Mouse (Mus musculus) stomach, postnatal 0 days (tissue): ENCODE measurements around the gene Bcl9l. TPM values are rescaled to one million over a fixed set of nuclear protein-coding genes. Genes with fewer than 3 reads are reported as not detected.
A peak's percentile ranks its signal among the peaks of the same experiment; 100 is the strongest.

ENCODE experiments used
- ATAC-seq: fragments of 200-750 bp; cut with Nextera tagmentation; 2 replicates; pipeline ENCODE4 v1.8.0; 2017; ENCODE audit not compliant: low FRiP score, low TSS enrichment
- DNase-seq: peaks from one replicate; pipeline ENCODE4 v3.0.0-alpha.2; 2016; ENCODE audit warnings: low spot score
- H3K27ac ChIP-seq: fragments of 300-500 bp; sonication (generic); replicated peaks from 2 replicates; pipeline ENCODE4 v1.5.1; 2014; ENCODE audit warnings: mild to moderate bottlenecking, control low read depth
- H3K27me3 ChIP-seq: fragments of 300-500 bp; sonication (generic); 2 replicates; pipeline ENCODE4 v1.6.1; 2014; ENCODE audit warnings: low read length; ENCODE audit not compliant: control insufficient read depth, insufficient read depth
- H3K36me3 ChIP-seq: fragments of 300-500 bp; sonication (generic); 2 replicates; pipeline ENCODE4 v1.6.1; 2014; ENCODE audit warnings: low read length, mixed read lengths; ENCODE audit not compliant: control insufficient read depth, insufficient read depth
- H3K4me1 ChIP-seq: fragments of 300-500 bp; sonication (generic); replicated peaks from 2 replicates; pipeline ENCODE4 v1.6.1; 2014; ENCODE audit warnings: antibody characterized with exemption; ENCODE audit not compliant: control insufficient read depth, insufficient read depth
- H3K4me2 ChIP-seq: fragments of 300-500 bp; sonication (generic); replicated peaks from 2 replicates; pipeline ENCODE4 v1.6.1; 2014; ENCODE audit warnings: low read depth, mild to moderate bottlenecking, control low read depth, moderate library complexity
- H3K4me3 ChIP-seq: fragments of 300-500 bp; sonication (generic); 2 replicates; pipeline ENCODE4 v1.5.1; 2014; ENCODE audit warnings: low read depth, low read length, control low read depth
- H3K9ac ChIP-seq: fragments of 300-500 bp; sonication (generic); 2 replicates; pipeline ENCODE4 v1.6.1; 2014; ENCODE audit warnings: mild to moderate bottlenecking, low read length, control low read depth, mixed read lengths
- H3K9me3 ChIP-seq: fragments of 300-500 bp; sonication (generic); 2 replicates; pipeline ENCODE4 v1.6.1; 2016; ENCODE audit warnings: low read length; ENCODE audit not compliant: control insufficient read depth
- CTCF ChIP-seq: IDR thresholded peaks from 2 replicates; pipeline ENCODE4 v1.5.1; 2016; ENCODE audit warnings: antibody characterized with exemption, low read depth, mild to moderate bottlenecking, moderate library complexity
- EP300 ChIP-seq: optimal IDR thresholded peaks from 2 replicates; pipeline ENCODE3; 2016; ENCODE audit warnings: antibody characterized with exemption
- WGBS: fragments of 180-500 bp; shearing (Covaris S2); extraction: QIAGEN DNeasy Blood & Tissue Kit; methylation state at CpG from one replicate; pipeline ENCODE4 v1.1.7; 2014; 5-methylcytosine and 5-hydroxymethylcytosine counted together
- polyA plus RNA-seq: library from polyadenylated mRNA; unstranded; fragments of >200 nt; fragmentation: Nextera tagmentation; extraction: Ambion mirVana; gene quantifications from 2 replicates; pipeline ENCODE4 v1.2.1, GENCODE M21; 2015

Gene Bcl9l
- polyA plus RNA-seq, 1 experiment from 2014 or later, result 5.2 TPM

DNA sequence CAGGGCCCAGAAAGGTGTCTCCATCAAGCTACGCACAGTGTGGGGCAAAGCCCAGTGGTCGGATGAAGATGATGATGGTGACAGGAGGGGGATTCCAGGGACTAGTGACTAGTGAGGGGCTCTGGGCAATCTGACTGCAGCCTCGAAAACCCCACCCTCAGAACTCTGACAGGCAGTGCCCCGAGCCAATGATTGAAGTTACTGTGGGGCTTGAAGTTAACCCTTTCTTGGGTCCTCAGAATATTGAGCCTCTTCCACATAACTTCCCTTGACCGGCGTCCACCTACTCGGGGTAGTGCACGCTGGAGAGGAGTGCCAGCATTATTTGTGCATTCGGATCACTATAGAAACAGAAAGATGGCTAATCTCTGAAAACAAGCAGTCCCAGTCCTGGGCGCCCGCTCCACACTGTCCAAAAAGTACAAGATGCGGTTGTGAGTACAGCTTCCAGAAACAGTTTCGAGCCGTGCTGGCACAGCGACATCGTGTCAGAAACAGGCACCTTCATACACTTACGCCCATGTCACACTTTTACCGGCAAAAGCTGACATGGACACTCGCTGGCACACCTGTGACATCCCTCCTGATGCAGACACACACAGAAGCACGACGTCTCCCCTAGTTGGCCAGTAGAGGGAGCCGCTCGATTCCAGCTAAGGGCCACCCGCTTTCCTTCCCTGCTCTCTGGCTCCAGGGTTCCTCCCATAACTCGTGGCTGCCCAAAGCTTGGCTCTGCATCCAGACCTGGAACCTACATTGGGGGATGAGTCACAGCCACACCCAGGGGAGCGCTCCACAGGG lies 2.8 kb upstream of the Bcl9l start:
- peak; percentile 64 for ATAC-seq
- 0% methylated on average over 26 of the region's 26 CpGs for WGBS
- peak; percentile 96 for TF ChIP-seq CTCF
- TF ChIP-seq EP300, result no peak

DNA sequence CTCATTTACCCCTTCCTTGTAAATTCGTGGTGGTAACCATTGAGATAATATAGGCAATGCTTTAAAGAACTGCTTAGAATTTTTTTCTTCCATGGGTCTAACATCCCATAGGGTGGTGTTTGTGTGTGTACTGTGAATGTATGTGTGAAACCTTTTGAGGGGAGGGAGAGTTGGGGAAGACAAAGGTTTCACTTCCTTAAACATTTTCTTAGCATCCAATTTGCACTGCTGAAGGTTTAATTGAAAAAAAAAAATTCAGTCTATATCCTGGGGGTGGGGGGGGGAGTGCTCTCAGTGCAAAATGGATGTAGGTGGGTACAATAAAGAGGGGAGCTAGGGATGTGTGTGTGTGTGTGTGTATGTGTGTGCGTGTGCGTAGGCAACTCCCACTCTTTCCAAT lies 513 bp upstream of the Bcl9l start:
- peak overlapping the region; percentile 94; the same call in 1 of the 2 replicates for H3K9ac ChIP-seq
- TF ChIP-seq CTCF, result no peak
- TF ChIP-seq EP300, result no peak
- DNase-seq, result no peak
- WGBS, result 11% methylated on average over 3 of the region's 3 CpGs
- H3K4me3 ChIP-seq, result peak overlapping the region; percentile 99
- no peaks in the 10 kb centered on the region for H3K9me3 ChIP-seq
- no peaks in the 10 kb centered on the region for H3K36me3 ChIP-seq
- ATAC-seq, result no peak
- peak overlapping the region; percentile 98 for H3K27ac ChIP-seq
- H3K4me1 ChIP-seq, result peaks cover 14% of the 10 kb centered on the region; the same call in 1 of the 2 replicates
- H3K27me3 ChIP-seq, result no peaks in the 10 kb centered on the region
- H3K4me2 ChIP-seq, result peak overlapping the region; percentile 77

More for the DNA sequence above, 2.8 kb upstream of the Bcl9l start:
- Histone ChIP-seq H3K27ac (peak overlapping the region; percentile 98), H3K9ac (peak overlapping the region; percentile 68), H3K9me3 (no peaks in the 10 kb centered on the region), H3K4me2 (peak overlapping the region; percentile 95), H3K4me3 (peak overlapping the region; percentile 75), H3K36me3 (no peaks in the 10 kb centered on the region), H3K27me3 (no peaks in the 10 kb centered on the region), H3K4me1 (no peaks in the 10 kb centered on the region)
- DNase-seq, result peak; percentile 88

DNA sequence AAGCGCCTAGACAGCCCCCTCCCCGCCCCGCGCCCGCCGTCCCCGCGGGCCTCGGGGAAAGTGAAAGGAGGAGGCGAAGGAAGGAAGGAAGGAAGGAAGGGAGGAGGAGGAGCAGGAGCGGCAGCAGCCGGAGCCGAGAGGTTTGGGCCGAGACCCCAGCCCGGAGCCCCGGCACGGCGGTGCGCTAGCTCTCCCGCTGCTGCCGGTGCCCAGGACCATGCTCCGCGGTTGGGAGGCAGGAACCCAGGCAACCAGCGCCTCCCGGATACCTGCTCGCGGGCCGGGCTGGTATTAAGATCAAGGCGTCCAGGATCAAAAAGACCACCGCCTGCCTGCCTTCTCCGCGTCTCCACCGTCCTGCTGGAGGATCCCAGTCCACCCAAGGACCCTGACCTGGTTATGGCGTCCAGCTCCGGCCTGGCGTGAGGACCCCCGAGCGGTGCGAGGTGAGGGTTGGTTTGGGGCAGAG lies 450 bp downstream of the Bcl9l start:
- peak overlapping the region; percentile 94 for H3K9ac ChIP-seq
- H3K27ac ChIP-seq, result peak overlapping the region; percentile 98
- H3K4me3 ChIP-seq, result peak overlapping the region; percentile 99
- TF ChIP-seq EP300 (no peak), CTCF (no peak)
- peak overlapping the region; percentile 77 for H3K4me2 ChIP-seq
- peaks cover 20% of the 10 kb centered on the region for H3K4me1 ChIP-seq
- ATAC-seq (no peak), DNase-seq (no peak)
- H3K9me3 ChIP-seq, result no peaks in the 10 kb centered on the region
- no peaks in the 10 kb centered on the region for H3K27me3 ChIP-seq
- WGBS, result 0% methylated on average over 23 of the region's 39 CpGs
- H3K36me3 ChIP-seq, result no peaks in the 10 kb centered on the region

DNA sequence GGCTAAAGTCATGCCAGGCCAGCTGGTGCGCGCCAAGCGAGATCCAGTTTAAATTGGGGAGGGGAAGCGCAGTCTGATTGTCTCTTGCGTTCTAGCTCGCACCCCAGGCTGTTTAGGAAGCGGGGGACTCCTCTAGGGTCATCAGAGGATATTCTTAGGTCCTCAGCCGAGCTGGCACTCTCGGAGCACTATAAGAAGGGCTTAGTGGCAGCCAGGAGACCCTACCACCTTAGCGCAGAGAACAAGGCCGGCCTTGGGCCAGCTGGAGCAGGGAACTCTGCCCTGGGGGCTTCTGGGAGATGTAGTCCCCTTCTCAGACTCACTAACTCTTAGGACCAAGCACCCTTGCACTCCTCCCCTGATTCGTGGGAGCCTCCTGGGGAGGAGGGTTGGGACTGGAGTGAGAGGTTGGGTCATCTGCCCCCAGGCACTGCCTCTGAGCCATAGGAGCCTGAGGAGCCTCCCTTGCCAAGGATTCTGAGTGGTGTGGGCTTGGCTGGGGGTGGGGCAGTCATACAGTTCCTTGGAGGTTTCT lies 952 bp downstream of the Bcl9l start:
- Histone ChIP-seq H3K4me3 (peak overlapping the region; percentile 99), H3K36me3 (no peaks in the 10 kb centered on the region), H3K9me3 (no peaks in the 10 kb centered on the region), H3K27me3 (no peaks in the 10 kb centered on the region), H3K27ac (peak overlapping the region; percentile 98), H3K4me2 (peak overlapping the region; percentile 77), H3K4me1 (peaks cover 25% of the 10 kb centered on the region), H3K9ac (peak overlapping the region; percentile 94)
- DNase-seq (peak; percentile 84), ATAC-seq (peak; percentile 36)
- WGBS, result 0% methylated on average over 12 of the region's 12 CpGs
- 0 out of 2 replicates have a peak, but pooled peaks have one; percentile 3 for TF ChIP-seq CTCF
- TF ChIP-seq EP300, result no peak

DNA sequence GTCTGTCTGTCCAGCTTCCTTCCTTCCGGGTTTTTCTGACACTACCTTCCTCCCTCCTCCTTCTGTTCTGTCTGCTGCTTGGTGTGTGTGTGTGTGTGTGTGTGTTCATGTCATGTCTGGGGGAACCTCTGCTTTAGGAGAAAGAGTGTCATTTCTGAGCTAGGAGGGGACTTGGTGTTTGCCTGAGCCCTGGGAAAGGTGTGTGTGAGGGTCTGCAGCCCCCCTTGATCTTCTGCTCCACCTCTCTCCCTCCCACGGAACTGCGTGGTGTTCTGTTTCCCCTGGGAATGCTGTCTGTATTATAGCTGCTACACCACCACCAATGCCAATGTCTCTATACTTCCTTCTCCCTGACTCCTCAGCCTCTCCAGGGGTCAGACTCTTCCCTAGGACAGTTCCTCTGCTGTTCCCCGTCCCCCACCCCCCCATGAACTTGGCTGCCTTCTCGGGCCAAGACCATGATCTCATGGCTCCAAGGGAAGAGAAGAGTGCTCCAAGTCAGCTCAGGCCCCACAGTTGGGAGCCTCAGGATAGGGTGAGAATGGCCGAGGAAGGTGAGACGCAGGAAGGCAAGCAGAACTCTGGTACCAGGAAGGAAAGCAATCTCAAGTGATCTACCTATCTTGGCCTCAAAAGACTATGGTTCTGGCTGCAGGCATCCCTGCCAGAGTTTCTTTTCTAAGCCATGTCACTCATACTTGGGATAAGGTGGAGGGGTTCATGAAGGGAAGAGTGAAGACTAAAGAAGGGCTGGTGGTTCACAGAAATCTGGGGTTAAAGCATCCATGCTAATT lies 1.9 kb downstream of the Bcl9l start:
- peaks cover 31% of the 10 kb centered on the region for H3K4me1 ChIP-seq
- peak overlapping the region; percentile 98 for H3K27ac ChIP-seq
- TF ChIP-seq CTCF (no peak), EP300 (no peak)
- peak overlapping the region; percentile 94 for H3K9ac ChIP-seq
- peak overlapping the region; percentile 99 for H3K4me3 ChIP-seq
- no peak for ATAC-seq
- no peaks in the 10 kb centered on the region for H3K9me3 ChIP-seq
- WGBS, result 6% methylated on average over 7 of the region's 7 CpGs
- peak overlapping the region; percentile 77 for H3K4me2 ChIP-seq
- no peaks in the 10 kb centered on the region for H3K27me3 ChIP-seq
- no peaks in the 10 kb centered on the region for H3K36me3 ChIP-seq
- peak; percentile 21 for DNase-seq
